ENCODE assay signal across 10 mouse cellular contexts in genomic region chr8:120347734-120348341, GRCm38 (mm10).
DNase-seq lines count a peak whose midpoint lies in the region; ATAC-seq and TF ChIP-seq lines count a peak whose summit lies in the region.
"Had no signal": no experiment of that assay in that cellular context is flagged by ENCODE, and none has a peak within 500 bp of the region (broad histone marks: within the 10 kb centered on the region; RNA-seq: fewer than 3 reads in every experiment).

No protein-coding gene starts in this region.

- no peak for TF ChIP-seq CTCF in thymus, adult 2 months (IDR thresholded peaks at IDR 0.05; ENCODE audit: borderline replicate concordance, control insufficient read depth, extremely low read depth, insufficient read depth, low read length, poor library complexity)

- 0 out of 2 replicates have a peak, but pooled peaks cover 5% of the 10 kb centered on the region for H3K27me3 ChIP-seq in forebrain, embryonic 13.5 days
- H3K27me3 ChIP-seq in limb, embryonic 12.5 days, result 0 out of 2 replicates have a peak, but pooled peaks cover 3% of the 10 kb centered on the region
- H3K27me3 ChIP-seq in intestine, embryonic 15.5 days (replicated peaks), result no peaks in the 10 kb centered on the region
- no peaks in the 10 kb centered on the region for H3K27me3 ChIP-seq in thymus, adult 2 months (ENCODE audit: control insufficient read depth, insufficient read depth, low read length)

- no peaks in the 10 kb centered on the region for H3K9me3 ChIP-seq in forebrain, embryonic 13.5 days (replicated peaks)
- no peaks in the 10 kb centered on the region for H3K9me3 ChIP-seq in limb, embryonic 12.5 days
- no peaks in the 10 kb centered on the region for H3K9me3 ChIP-seq in intestine, embryonic 15.5 days
- H3K9me3 ChIP-seq: liver, embryonic 15.5 days had no signal

- H3K36me3 ChIP-seq in forebrain, embryonic 13.5 days (ENCODE audit: poor library complexity, severe bottlenecking), result no peaks in the 10 kb centered on the region
- H3K36me3 ChIP-seq in limb, embryonic 12.5 days, result no peaks in the 10 kb centered on the region
- no peaks in the 10 kb centered on the region for H3K36me3 ChIP-seq in intestine, embryonic 15.5 days
- H3K36me3 ChIP-seq in thymus, adult 2 months (ENCODE audit: control insufficient read depth, insufficient read depth, low read length), result no peaks in the 10 kb centered on the region
- H3K36me3 ChIP-seq: liver, embryonic 15.5 days had no signal

- ATAC-seq in forebrain, embryonic 13.5 days, result peak; percentile 76
- no peak for ATAC-seq in limb, embryonic 12.5 days (ENCODE audit: insufficient number of reproducible peaks, insufficient read depth, low FRiP score, low TSS enrichment, low read depth)
- no peak for ATAC-seq in intestine, embryonic 15.5 days

- DNase-seq in right cerebral cortex, postnatal 14 days, result peak; percentile 42
- no peak for DNase-seq in right cerebral cortex, postnatal 36 days (ENCODE audit: low spot score in 2 of 2)
- no peak for DNase-seq in thymus, adult 2 months
- no peak for DNase-seq in layer of hippocampus, postnatal 36 days
- DNase-seq: heart, postnatal 10 days; kidney, postnatal 4 days had no signal

- peaks cover 87% of the 10 kb centered on the region for H3K4me1 ChIP-seq in forebrain, embryonic 13.5 days
- peaks cover 82% of the 10 kb centered on the region for H3K4me1 ChIP-seq in limb, embryonic 12.5 days (replicated peaks)
- H3K4me1 ChIP-seq in intestine, embryonic 15.5 days (replicated peaks), result peaks cover 28% of the 10 kb centered on the region
- H3K4me1 ChIP-seq in thymus, adult 2 months (replicated peaks; ENCODE audit: control insufficient read depth, insufficient read depth, low read length), result peaks cover 36% of the 10 kb centered on the region

- no peak for TF ChIP-seq POLR2A in thymus, adult 2 months (IDR thresholded peaks at IDR 0.05; ENCODE audit: control insufficient read depth, extremely low read depth, insufficient read depth, low read length, poor library complexity)

- H3K4me2 ChIP-seq in forebrain, embryonic 13.5 days, result peak overlapping the region; percentile 33
- peak overlapping the region; percentile 30; the same call in 1 of the 2 replicates for H3K4me2 ChIP-seq in limb, embryonic 12.5 days
- H3K4me2 ChIP-seq in intestine, embryonic 15.5 days (replicated peaks), result no peak overlapping the region
- H3K4me2 ChIP-seq: liver, embryonic 15.5 days had no signal

- H3K9ac ChIP-seq in forebrain, embryonic 13.5 days, result peak overlapping the region; percentile 48
- H3K9ac ChIP-seq in limb, embryonic 12.5 days (replicated peaks), result no peak overlapping the region
- no peak overlapping the region for H3K9ac ChIP-seq in intestine, embryonic 15.5 days
- H3K9ac ChIP-seq: liver, embryonic 15.5 days had no signal

- WGBS in forebrain, embryonic 13.5 days, result 21% methylated on average over 21 of the region's 21 CpGs
- WGBS in limb, embryonic 12.5 days, result 37% methylated on average over 21 of the region's 21 CpGs
- WGBS in intestine, embryonic 15.5 days, result 80% methylated on average over 21 of the region's 21 CpGs
- WGBS in thymus, adult 2 months, result 97% methylated on average over 21 of the region's 21 CpGs

- peak overlapping the region; percentile 86 for H3K27ac ChIP-seq in forebrain, embryonic 13.5 days
- peak overlapping the region; percentile 3; the same call in 1 of the 2 replicates for H3K27ac ChIP-seq in limb, embryonic 12.5 days
- H3K27ac ChIP-seq in intestine, embryonic 15.5 days, result no peak overlapping the region
- no peak overlapping the region for H3K27ac ChIP-seq in thymus, adult 2 months (ENCODE audit: control insufficient read depth, insufficient read depth, low read length)
- H3K27ac ChIP-seq: liver, embryonic 15.5 days had no signal

- no peak overlapping the region for H3K4me3 ChIP-seq in forebrain, embryonic 13.5 days
- no peak overlapping the region for H3K4me3 ChIP-seq in limb, embryonic 12.5 days (replicated peaks)
- H3K4me3 ChIP-seq in intestine, embryonic 15.5 days (replicated peaks), result no peak overlapping the region
- no peak overlapping the region for H3K4me3 ChIP-seq in thymus, adult 2 months (ENCODE audit: control insufficient read depth, insufficient read depth, low read length)
- H3K4me3 ChIP-seq: liver, embryonic 15.5 days had no signal

Comparison
In these comparisons a context has a peak if more than half of its experiments do, and no peak if none do; other contexts are left out.
1. H3K27ac ChIP-seq: peak in forebrain, embryonic 13.5 days (single experiment) and limb, embryonic 12.5 days (single experiment); none in intestine, embryonic 15.5 days (single experiment) and thymus, adult 2 months (single experiment).